Mouse (Mus musculus): ENCODE data around the gene Gnb1.

GRCm38 (mm10) chr4:155471406-155471805 is 19.8 kb upstream of the Gnb1 start:
- no peak for TF ChIP-seq CTCF (IDR thresholded peaks at IDR 0.05 in 2 of 3, conservative IDR thresholded peaks at IDR 0.05 in 1 of 3; ENCODE audit: control insufficient read depth in 1 of 3, insufficient read depth in 1 of 3, low read depth in 2 of 3, low read length in 3 of 3, poor library complexity in 1 of 3, severe bottlenecking in 1 of 3)
- TF ChIP-seq GATA1 (IDR thresholded peaks at IDR 0.05; ENCODE audit: low read depth, low read length) = no peak
- TF ChIP-seq POLR2A (IDR thresholded peaks at IDR 0.05; ENCODE audit: control insufficient read depth in 1 of 2, insufficient read depth in 1 of 2, low read depth in 1 of 2, low read length in 2 of 2, poor library complexity in 1 of 2) = no peak
- no peak for TF ChIP-seq RAD21 (IDR thresholded peaks at IDR 0.05; ENCODE audit: low read depth, low read length)
- TF ChIP-seq UBTF (IDR thresholded peaks at IDR 0.05; ENCODE audit: borderline replicate concordance, insufficient read depth, low read depth, low read length) = no peak

Data from MEL (cell line).